11 mouse cellular contexts compared by ENCODE assay signal in genomic region chr6:142469602-142470001, GRCm38 (mm10). TPM values are rescaled to one million over a fixed set of nuclear protein-coding genes. Genes with fewer than 3 reads are reported as not detected.
DNase-seq lines count a peak whose midpoint lies in the region; ATAC-seq and TF ChIP-seq lines count a peak whose summit lies in the region.
"Had no signal": no experiment of that assay in that cellular context is flagged by ENCODE, and none has a peak within 500 bp of the region (broad histone marks: within the 10 kb centered on the region; RNA-seq: fewer than 3 reads in every experiment).

No protein-coding gene starts in this region.

- no peak for TF ChIP-seq EP300 in heart, postnatal 0 days (IDR thresholded peaks at IDR 0.05; ENCODE audit: low read depth)

- DNase-seq in heart, postnatal 0 days (ENCODE audit: low spot score): peak; percentile 26
- peak; percentile 35 to 39 for DNase-seq in right cerebral cortex, postnatal 10 days (ENCODE audit: low spot score in 2 of 2)
- no peak for DNase-seq in right cerebral cortex, adult 18-20 months
- peak; percentile 27 for DNase-seq in midbrain, embryonic 10.5 days (ENCODE audit: low spot score)
- DNase-seq in natural killer cell, adult 2 months (ENCODE audit: low spot score in 2 of 2): no peak
- DNase-seq in gastrocnemius, postnatal 4 days (ENCODE audit: low spot score in 2 of 2): no peak
- no peak for DNase-seq in adrenal gland, adult 18-20 months (ENCODE audit: low spot score in 2 of 2)

- WGBS in heart, postnatal 0 days: 45% methylated on average over 4 of the region's 4 CpGs
- 57% methylated on average over 4 of the region's 4 CpGs for WGBS in heart, embryonic 11.5 days (ENCODE audit: insufficient replicate concordance)
- 57% methylated on average over 4 of the region's 4 CpGs for WGBS in midbrain, embryonic 10.5 days

- H3K4me3 ChIP-seq in heart, postnatal 0 days (ENCODE audit: low read depth, low read length): no peak overlapping the region
- no peak overlapping the region for H3K4me3 ChIP-seq in heart, embryonic 11.5 days (ENCODE audit: low read depth, low read length)
- H3K4me3 ChIP-seq in midbrain, embryonic 10.5 days: no peak overlapping the region
- H3K4me3 ChIP-seq: embryonic facial prominence, embryonic 12.5 days; midbrain, embryonic 12.5 days had no signal

- no peak overlapping the region for H3K27ac ChIP-seq in heart, postnatal 0 days (ENCODE audit: low read depth)
- no peak overlapping the region for H3K27ac ChIP-seq in heart, embryonic 11.5 days (ENCODE audit: low read depth, low read length)
- no peak overlapping the region for H3K27ac ChIP-seq in midbrain, embryonic 10.5 days (replicated peaks)
- H3K27ac ChIP-seq: embryonic facial prominence, embryonic 12.5 days; midbrain, embryonic 12.5 days had no signal

- ATAC-seq in heart, postnatal 0 days (ENCODE audit: insufficient read depth, low read depth): no peak
- no peak for ATAC-seq in heart, embryonic 11.5 days (replicated peaks; ENCODE audit: insufficient number of reproducible peaks, low FRiP score, low TSS enrichment)
- ATAC-seq: intestine, embryonic 16.5 days had no signal

- no peaks in the 10 kb centered on the region for H3K4me1 ChIP-seq in heart, postnatal 0 days (ENCODE audit: control insufficient read depth, insufficient read depth)
- no peaks in the 10 kb centered on the region for H3K4me1 ChIP-seq in heart, embryonic 11.5 days (ENCODE audit: control insufficient read depth, insufficient read depth, low read length)
- no peaks in the 10 kb centered on the region for H3K4me1 ChIP-seq in midbrain, embryonic 10.5 days
- H3K4me1 ChIP-seq: embryonic facial prominence, embryonic 12.5 days; midbrain, embryonic 12.5 days had no signal

- H3K36me3 ChIP-seq in heart, postnatal 0 days (replicated peaks; ENCODE audit: control insufficient read depth, insufficient read depth, low read length): no peaks in the 10 kb centered on the region
- no peaks in the 10 kb centered on the region for H3K36me3 ChIP-seq in heart, embryonic 11.5 days (ENCODE audit: control insufficient read depth, insufficient read depth, low read length)
- H3K36me3 ChIP-seq in midbrain, embryonic 10.5 days: no peaks in the 10 kb centered on the region
- H3K36me3 ChIP-seq: embryonic facial prominence, embryonic 12.5 days; midbrain, embryonic 12.5 days had no signal

- no peaks in the 10 kb centered on the region for H3K9me3 ChIP-seq in heart, postnatal 0 days (replicated peaks; ENCODE audit: control insufficient read depth, low read length)
- no peaks in the 10 kb centered on the region for H3K9me3 ChIP-seq in heart, embryonic 11.5 days (replicated peaks; ENCODE audit: control insufficient read depth, low read length)
- no peaks in the 10 kb centered on the region for H3K9me3 ChIP-seq in midbrain, embryonic 10.5 days (replicated peaks)
- H3K9me3 ChIP-seq: embryonic facial prominence, embryonic 12.5 days; midbrain, embryonic 12.5 days had no signal

- no peak overlapping the region for H3K9ac ChIP-seq in heart, postnatal 0 days (replicated peaks; ENCODE audit: low read depth, low read length)
- no peak overlapping the region for H3K9ac ChIP-seq in heart, embryonic 11.5 days (ENCODE audit: low read depth, low read length)
- H3K9ac ChIP-seq: embryonic facial prominence, embryonic 12.5 days; midbrain, embryonic 12.5 days had no signal

- peak; percentile 61 for TF ChIP-seq CTCF in heart, postnatal 0 days (IDR thresholded peaks at IDR 0.05; ENCODE audit: low read depth)

- H3K4me2 ChIP-seq in heart, postnatal 0 days (ENCODE audit: low read depth, low read length): no peak overlapping the region
- no peak overlapping the region for H3K4me2 ChIP-seq in heart, embryonic 11.5 days
- H3K4me2 ChIP-seq: embryonic facial prominence, embryonic 12.5 days; midbrain, embryonic 12.5 days had no signal

- no peaks in the 10 kb centered on the region for H3K27me3 ChIP-seq in heart, postnatal 0 days (ENCODE audit: control insufficient read depth, insufficient read depth, low read length)
- H3K27me3 ChIP-seq in heart, embryonic 11.5 days (ENCODE audit: control insufficient read depth, insufficient read depth, low read length): no peaks in the 10 kb centered on the region
- no peaks in the 10 kb centered on the region for H3K27me3 ChIP-seq in midbrain, embryonic 10.5 days (ENCODE audit: low read depth, poor library complexity, severe bottlenecking)
- H3K27me3 ChIP-seq: embryonic facial prominence, embryonic 12.5 days; midbrain, embryonic 12.5 days had no signal

RNA-seq across cellular contexts. Expression of gene Gys2, which starts 3.3 kb away (rescaled TPM):
- 0.76 TPM in 1 of 2 replicates, not detected in the other for total RNA-seq in heart, postnatal 0 days (2014; rRNA removed; ENCODE audit: low replicate concordance)
- polyA plus RNA-seq in heart, postnatal 0 days (2015; fragmentation: Nextera tagmentation; extraction: Ambion mirVana): 0.04 TPM in 1 of 2 replicates, not detected in the other
- 0.36 TPM in 1 of 2 replicates, not detected in the other for polyA plus RNA-seq in heart, embryonic 11.5 days (2014; fragmentation: Nextera tagmentation; extraction: Ambion mirVana)
- 0.07 and 0.11 TPM in 2 replicates for polyA plus RNA-seq in midbrain, embryonic 10.5 days (2016; fragmentation: Nextera tagmentation; extraction: Ambion mirVana)
- under 1 TPM in 1 of 2 experiments, not detected in 1; 0.23 TPM for total RNA-seq in gastrocnemius, postnatal 4 days (2021)
- total RNA-seq in adrenal gland, adult 18-20 months (2021): 10 to 100 TPM; 11.9 to 25.7 TPM
- polyA plus RNA-seq: embryonic facial prominence, embryonic 12.5 days; midbrain, embryonic 12.5 days had no signal

RNA-seq across cellular contexts. Expression of gene Ldhb, which starts 38.2 kb away (rescaled TPM):
- 851 and 887 TPM in 2 replicates for total RNA-seq in heart, postnatal 0 days (2014; rRNA removed; ENCODE audit: low replicate concordance)
- polyA plus RNA-seq in heart, postnatal 0 days (2015; fragmentation: Nextera tagmentation; extraction: Ambion mirVana): 2,292 and 2,354 TPM in 2 replicates
- 651 and 686 TPM in 2 replicates for polyA plus RNA-seq in heart, embryonic 11.5 days (2014; fragmentation: Nextera tagmentation; extraction: Ambion mirVana)
- polyA plus RNA-seq in midbrain, embryonic 10.5 days (2016; fragmentation: Nextera tagmentation; extraction: Ambion mirVana): 324 and 380 TPM in 2 replicates
- total RNA-seq in gastrocnemius, postnatal 4 days (2021): 100 to 1,000 TPM; 162 to 170 TPM
- 100 to 1,000 TPM; 208 to 422 TPM for total RNA-seq in adrenal gland, adult 18-20 months (2021)

RNA-seq across cellular contexts. Expression of gene Spx, which starts 56.4 kb away (rescaled TPM):
- not detected in 2 replicates for total RNA-seq in heart, postnatal 0 days (2014; rRNA removed; ENCODE audit: low replicate concordance)
- 0.20 TPM in 1 of 2 replicates, not detected in the other for polyA plus RNA-seq in heart, postnatal 0 days (2015; fragmentation: Nextera tagmentation; extraction: Ambion mirVana)
- 1.4 TPM in 1 of 2 replicates, not detected in the other for polyA plus RNA-seq in heart, embryonic 11.5 days (2014; fragmentation: Nextera tagmentation; extraction: Ambion mirVana)
- 0.79 and 1.6 TPM in 2 replicates for polyA plus RNA-seq in midbrain, embryonic 10.5 days (2016; fragmentation: Nextera tagmentation; extraction: Ambion mirVana)
- under 1 TPM in 1 of 2 experiments, not detected in 1; 0.41 TPM for total RNA-seq in gastrocnemius, postnatal 4 days (2021)
- total RNA-seq in adrenal gland, adult 18-20 months (2021): under 1 TPM; 0.19 to 0.33 TPM

Comparison
In these comparisons a context has a peak if more than half of its experiments do, and no peak if none do; other contexts are left out.
1. DNase-seq: peak in heart, postnatal 0 days (single experiment), right cerebral cortex, postnatal 10 days (2 of 2) and midbrain, embryonic 10.5 days (single experiment); none in right cerebral cortex, adult 18-20 months (single experiment), natural killer cell, adult 2 months (0 of 2), gastrocnemius, postnatal 4 days (0 of 2) and adrenal gland, adult 18-20 months (0 of 2).